Mouse (Mus musculus) lung, postnatal 0 days (tissue): ENCODE measurements around the gene Iqca.

Experiments
- CTCF ChIP-seq: IDR thresholded peaks from 2 replicates; pipeline ENCODE4 v1.5.1; 2016; ENCODE audit warnings: antibody characterized with exemption, mild to moderate bottlenecking
- EP300 ChIP-seq: IDR thresholded peaks from 2 replicates; pipeline ENCODE4 v1.6.1; 2016; ENCODE audit warnings: antibody characterized with exemption, mild to moderate bottlenecking, control low read depth

- TF ChIP-seq CTCF (no peak), EP300 (no peak)
These were observed 30.4 kb upstream of the Iqca start for GRCm38 (mm10) chr1:90183602-90184001.
